Mouse (Mus musculus) stomach, postnatal 0 days (tissue): ENCODE measurements around the gene Cfap126.

Experiments used
- CTCF ChIP-seq: IDR thresholded peaks from 2 replicates; pipeline ENCODE4 v1.5.1; 2016; ENCODE audit warnings: antibody characterized with exemption, low read depth, mild to moderate bottlenecking, moderate library complexity
- EP300 ChIP-seq: optimal IDR thresholded peaks from 2 replicates; pipeline ENCODE3; 2016; ENCODE audit warnings: antibody characterized with exemption

GRCm38 (mm10) chr1:171089891-171090290 lies 23.8 kb upstream of the Cfap126 start:
- TF ChIP-seq CTCF (no peak), EP300 (no peak)
